Mouse (Mus musculus): ENCODE measurements around the gene Pnrc1. TPM values are rescaled to one million over a fixed set of nuclear protein-coding genes. Genes with fewer than 3 reads are reported as not detected.

Pnrc1 gene
- polyA plus RNA-seq, 1 experiment = 27.9 TPM

- 67% methylated on average over 1 of the region's 1 CpGs for WGBS
- Histone ChIP-seq H3K27ac (ENCODE audit: control insufficient read depth, insufficient read depth, low read depth, low read length, poor library complexity) (no peak overlapping the region), H3K4me3 (replicated peaks; ENCODE audit: control insufficient read depth, low read depth, low read length) (no peak overlapping the region), H3K4me1 (ENCODE audit: control insufficient read depth, insufficient read depth, low read length) (no peaks in the 10 kb centered on the region)
- TF ChIP-seq CTCF (IDR thresholded peaks at IDR 0.05; ENCODE audit: control insufficient read depth, insufficient read depth, low read length) = no peak
- TF ChIP-seq POLR2A (IDR thresholded peaks at IDR 0.05; ENCODE audit: borderline replicate concordance, control insufficient read depth, low read depth, low read length) = no peak
These were observed 68.1 kb downstream of the Pnrc1 start for GRCm38 (mm10) chr4:33221847-33222246.

- Histone ChIP-seq H3K4me1 (ENCODE audit: control insufficient read depth, insufficient read depth, low read length) (no peaks in the 10 kb centered on the region), H3K4me3 (replicated peaks; ENCODE audit: control insufficient read depth, low read depth, low read length) (no peak within 1 kb of the TSS), H3K27ac (ENCODE audit: control insufficient read depth, insufficient read depth, low read depth, low read length, poor library complexity) (no peak within 1 kb of the TSS)
- 4% methylated on average over 65 of the region's 65 CpGs for WGBS
- TF ChIP-seq POLR2A (IDR thresholded peaks at IDR 0.05; ENCODE audit: borderline replicate concordance, control insufficient read depth, low read depth, low read length) (no peak), CTCF (IDR thresholded peaks at IDR 0.05; ENCODE audit: control insufficient read depth, insufficient read depth, low read length) (no peak)
These were observed 80.8 kb downstream of the Pnrc1 start, which contains the start of gene Srsf12 for GRCm38 (mm10) chr4:33208881-33209841. TSS of gene Srsf12 (plus strand) at chr4:33208991.

- H3K27ac ChIP-seq (ENCODE audit: control insufficient read depth, insufficient read depth, low read depth, low read length, poor library complexity) = no peak overlapping the region
- no peaks in the 10 kb centered on the region for H3K4me1 ChIP-seq (ENCODE audit: control insufficient read depth, insufficient read depth, low read length)
- 76% methylated on average over 2 of the region's 2 CpGs for WGBS
- H3K4me3 ChIP-seq (replicated peaks; ENCODE audit: control insufficient read depth, low read depth, low read length) = no peak overlapping the region
- no peak for TF ChIP-seq POLR2A (IDR thresholded peaks at IDR 0.05; ENCODE audit: borderline replicate concordance, control insufficient read depth, low read depth, low read length)
- no peak for TF ChIP-seq CTCF (IDR thresholded peaks at IDR 0.05; ENCODE audit: control insufficient read depth, insufficient read depth, low read length)
These were observed 82.4 kb downstream of the Pnrc1 start for GRCm38 (mm10) chr4:33207551-33207950.

- TF ChIP-seq CTCF (IDR thresholded peaks at IDR 0.05; ENCODE audit: control insufficient read depth, insufficient read depth, low read length) (peak; percentile 83), POLR2A (IDR thresholded peaks at IDR 0.05; ENCODE audit: borderline replicate concordance, control insufficient read depth, low read depth, low read length) (no peak)
- H3K4me1 ChIP-seq (ENCODE audit: control insufficient read depth, insufficient read depth, low read length) = no peaks in the 10 kb centered on the region
- 16% methylated on average over 4 of the region's 4 CpGs for WGBS
- H3K4me3 ChIP-seq (replicated peaks; ENCODE audit: control insufficient read depth, low read depth, low read length) = no peak overlapping the region
- H3K27ac ChIP-seq (ENCODE audit: control insufficient read depth, insufficient read depth, low read depth, low read length, poor library complexity) = no peak overlapping the region
These were observed 85.3 kb downstream of the Pnrc1 start for GRCm38 (mm10) chr4:33204682-33205081.

GRCm38 (mm10) chr4:33198117-33198516 lies 91.8 kb downstream of the Pnrc1 start:
- H3K4me3 ChIP-seq (replicated peaks; ENCODE audit: control insufficient read depth, low read depth, low read length) = no peak overlapping the region
- TF ChIP-seq POLR2A (IDR thresholded peaks at IDR 0.05; ENCODE audit: borderline replicate concordance, control insufficient read depth, low read depth, low read length) (no peak), CTCF (IDR thresholded peaks at IDR 0.05; ENCODE audit: control insufficient read depth, insufficient read depth, low read length) (no peak)
- no peak overlapping the region for H3K27ac ChIP-seq (ENCODE audit: control insufficient read depth, insufficient read depth, low read depth, low read length, poor library complexity)
- 43% methylated on average over 2 of the region's 2 CpGs for WGBS
- H3K4me1 ChIP-seq (ENCODE audit: control insufficient read depth, insufficient read depth, low read length) = no peaks in the 10 kb centered on the region

Other genes with a start within 250 kb of the Pnrc1 start
- gene Gabrr2, start 227.2 kb downstream of the Pnrc1 start, polyA plus RNA-seq (2011; ENCODE audit: insufficient read depth, insufficient read length, low replicate concordance, missing spikeins) = not detected in 2 replicates
- 0.65 TPM in 1 of 2 replicates, not detected in the other for gene Gabrr1, start 157.6 kb downstream of the Pnrc1 start, polyA plus RNA-seq (2011; ENCODE audit: insufficient read depth, insufficient read length, low replicate concordance, missing spikeins)
- 1.2 and 2.8 TPM in 2 replicates for gene Pm20d2, start 100.4 kb downstream of the Pnrc1 start, polyA plus RNA-seq (2011; ENCODE audit: insufficient read depth, insufficient read length, low replicate concordance, missing spikeins)
- 0.85 TPM in 1 of 2 replicates, not detected in the other for gene Srsf12, start 81.2 kb downstream of the Pnrc1 start, polyA plus RNA-seq (2011; ENCODE audit: insufficient read depth, insufficient read length, low replicate concordance, missing spikeins)
- gene Rngtt, start 20.1 kb upstream of the Pnrc1 start, polyA plus RNA-seq (2011; ENCODE audit: insufficient read depth, insufficient read length, low replicate concordance, missing spikeins) = 10.0 and 16.0 TPM in 2 replicates

Data from bone marrow, adult 2 months (tissue).